In genomic region chr14:61438171-61438945, GRCm38 (mm10) we compare ENCODE assay signal across 8 mouse cellular contexts. TPM values are rescaled to one million over a fixed set of nuclear protein-coding genes. Genes with fewer than 3 reads are reported as not detected.
A peak's percentile ranks its signal among the peaks of the same experiment; 100 is the strongest.
DNase-seq lines count a peak whose midpoint lies in the region; ATAC-seq lines count a peak whose summit lies in the region.

No protein-coding gene starts in this region.

- H3K4me3 ChIP-seq in neural tube, embryonic 11.5 days (ENCODE audit: low read depth, low read length), result peak overlapping the region; percentile 92
- peak overlapping the region; percentile 90 for H3K4me3 ChIP-seq in forebrain, embryonic 10.5 days
- peak overlapping the region; percentile 69 for H3K4me3 ChIP-seq in neural tube, embryonic 13.5 days

- H3K36me3 ChIP-seq in neural tube, embryonic 11.5 days (ENCODE audit: control insufficient read depth, insufficient read depth, low read length), result no peaks in the 10 kb centered on the region
- peaks cover 11% of the 10 kb centered on the region for H3K36me3 ChIP-seq in forebrain, embryonic 10.5 days (replicated peaks)
- no peaks in the 10 kb centered on the region for H3K36me3 ChIP-seq in neural tube, embryonic 13.5 days

- H3K27me3 ChIP-seq in neural tube, embryonic 11.5 days (ENCODE audit: control insufficient read depth, insufficient read depth, low read length), result no peaks in the 10 kb centered on the region
- no peaks in the 10 kb centered on the region for H3K27me3 ChIP-seq in forebrain, embryonic 10.5 days (ENCODE audit: poor library complexity, severe bottlenecking)
- H3K27me3 ChIP-seq in neural tube, embryonic 13.5 days, result no peaks in the 10 kb centered on the region

- H3K9ac ChIP-seq in neural tube, embryonic 11.5 days (ENCODE audit: low read length), result peak overlapping the region; percentile 93; the same call in 1 of the 2 replicates
- peak overlapping the region; percentile 89 for H3K9ac ChIP-seq in neural tube, embryonic 13.5 days

- H3K9me3 ChIP-seq in neural tube, embryonic 11.5 days (ENCODE audit: control insufficient read depth, low read length), result no peaks in the 10 kb centered on the region
- peaks cover 2% of the 10 kb centered on the region; the same call in 1 of the 2 replicates for H3K9me3 ChIP-seq in forebrain, embryonic 10.5 days
- no peaks in the 10 kb centered on the region for H3K9me3 ChIP-seq in neural tube, embryonic 13.5 days

- no peak for ATAC-seq in neural tube, embryonic 11.5 days (ENCODE audit: insufficient read depth, low FRiP score, low TSS enrichment)
- ATAC-seq in neural tube, embryonic 13.5 days (ENCODE audit: low read depth), result no peak

- H3K4me2 ChIP-seq in neural tube, embryonic 11.5 days (ENCODE audit: low read depth), result peak overlapping the region; percentile 39
- H3K4me2 ChIP-seq in neural tube, embryonic 13.5 days, result peak overlapping the region; percentile 68

- H3K4me1 ChIP-seq in neural tube, embryonic 11.5 days (ENCODE audit: control insufficient read depth, insufficient read depth, low read length), result peaks cover 8% of the 10 kb centered on the region
- H3K4me1 ChIP-seq in forebrain, embryonic 10.5 days, result peaks cover 31% of the 10 kb centered on the region
- H3K4me1 ChIP-seq in neural tube, embryonic 13.5 days (replicated peaks), result peaks cover 20% of the 10 kb centered on the region

- DNase-seq in neural tube, embryonic 11.5 days (ENCODE audit: low spot score), result no peak
- no peak for DNase-seq in neural tube, embryonic 10.5 days (ENCODE audit: extremely low spot score, low spot score)
- DNase-seq in forebrain, embryonic 10.5 days (ENCODE audit: extremely low spot score, low spot score), result no peak
- DNase-seq in kidney, postnatal 36 days, result peak; percentile 10 to 17
- DNase-seq in right cerebral cortex, postnatal 4 days, result no peak
- no peak for DNase-seq in left cerebral cortex, postnatal 4 days
- no peak for DNase-seq in thymus, postnatal 10 days (ENCODE audit: low spot score in 2 of 2)

- no peak overlapping the region; the same call in 1 of the 2 replicates for H3K27ac ChIP-seq in neural tube, embryonic 11.5 days (ENCODE audit: low read depth, low read length)
- H3K27ac ChIP-seq in forebrain, embryonic 10.5 days, result peak overlapping the region; percentile 98
- peak overlapping the region; percentile 98; the same call in 1 of the 2 replicates for H3K27ac ChIP-seq in neural tube, embryonic 13.5 days (replicated peaks)

- 19% methylated on average over 3 of the region's 3 CpGs for WGBS in neural tube, embryonic 11.5 days
- 29% methylated on average over 3 of the region's 3 CpGs for WGBS in forebrain, embryonic 10.5 days
- WGBS in neural tube, embryonic 13.5 days, result 11% methylated on average over 3 of the region's 3 CpGs

- intact Hi-C loops in left cerebral cortex, postnatal 4 days (cut with DNase I), result no loop called here

RNA-seq across cellular contexts. Expression of gene Kpna3, which starts 1.3 kb away (rescaled TPM):
- 109 and 111 TPM in 2 replicates for polyA plus RNA-seq in neural tube, embryonic 11.5 days (2014; fragmentation: Nextera tagmentation; extraction: Ambion mirVana)
- polyA plus RNA-seq in forebrain, embryonic 10.5 days (2016; fragmentation: Nextera tagmentation; extraction: Ambion mirVana), result 89.8 and 92.4 TPM in 2 replicates
- 73.2 and 80.2 TPM in 2 replicates for polyA plus RNA-seq in neural tube, embryonic 13.5 days (2015; fragmentation: Nextera tagmentation; extraction: Ambion mirVana)
- 10 to 100 TPM; 88.4 to 97.8 TPM for total RNA-seq in left cerebral cortex, postnatal 4 days (2021)

Comparison
In these comparisons a context has a peak if more than half of its experiments do, and no peak if none do; other contexts are left out.
1. DNase-seq: peak in kidney, postnatal 36 days (2 of 2); none in neural tube, embryonic 11.5 days (single experiment), neural tube, embryonic 10.5 days (single experiment), forebrain, embryonic 10.5 days (single experiment), right cerebral cortex, postnatal 4 days (single experiment), left cerebral cortex, postnatal 4 days (single experiment) and thymus, postnatal 10 days (0 of 2).
2. Peak in every context shown above with its lines, with median percentiles within 50 percentile points of each other: H3K4me3 ChIP-seq.